Mouse (Mus musculus) myocyte (in vitro differentiated cells): ENCODE data around the gene Tbc1d10c. TPM values are rescaled to one million over a fixed set of nuclear protein-coding genes. Genes with fewer than 3 reads are reported as not detected.

Experiments used
- H3K27me3 ChIP-seq: one replicate; pipeline ENCODE4 v1.6.1; 2011; ENCODE audit not compliant: control insufficient read depth, insufficient read depth, insufficient read length
- H3K36me3 ChIP-seq: one replicate; pipeline ENCODE4 v1.6.1; 2011; ENCODE audit not compliant: control insufficient read depth, insufficient read depth
- H3K4me2 ChIP-seq: one replicate; pipeline ENCODE4 v1.6.1; 2011; ENCODE audit warnings: low read depth, control low read depth
- H3K4me3 ChIP-seq: one replicate; pipeline ENCODE4 v1.5.1; 2011; ENCODE audit warnings: mild to moderate bottlenecking, control low read depth, moderate library complexity
- H3K79me2 ChIP-seq: one replicate; pipeline ENCODE4 v1.6.1; 2011; ENCODE audit not compliant: control insufficient read depth, insufficient read depth
- H3ac ChIP-seq: one replicate; pipeline ENCODE4 v1.6.1; 2011; ENCODE audit not compliant: control insufficient read depth, insufficient read length
- CEBPB ChIP-seq: IDR thresholded peaks from 2 replicates; pipeline ENCODE4 v1.6.1; 2011; ENCODE audit warnings: mild to moderate bottlenecking, moderate library complexity; ENCODE audit not compliant: poor library complexity, insufficient read depth, severe bottlenecking
- E2F4 ChIP-seq: IDR thresholded peaks from one replicate; pipeline ENCODE4 v1.6.1; 2011; ENCODE audit warnings: mild to moderate bottlenecking, control low read depth, moderate library complexity; ENCODE audit not compliant: insufficient read depth
- MAX ChIP-seq: IDR thresholded peaks from one replicate; pipeline ENCODE4 v1.6.1; 2011; ENCODE audit warnings: low read depth, mild to moderate bottlenecking, control low read depth
- MYOD1 ChIP-seq, 3 experiments: IDR thresholded peaks; one replicate each; pipeline ENCODE4 v1.6.1; 2011; ENCODE audit warnings: control low read depth in 2 of 3, low read depth in 2 of 3, mild to moderate bottlenecking in 2 of 3, moderate library complexity in 1 of 3; ENCODE audit not compliant: insufficient read length in 2 of 3, control insufficient read depth in 1 of 3
- MYOG ChIP-seq, 3 experiments: IDR thresholded peaks; one replicate each; pipeline ENCODE4 v1.6.1; 2011; ENCODE audit warnings: control low read depth in 2 of 3, low read depth in 2 of 3, mild to moderate bottlenecking in 2 of 3; ENCODE audit not compliant: insufficient read length in 2 of 3, control insufficient read depth in 1 of 3, insufficient read depth in 1 of 3
- POLR2A ChIP-seq: IDR thresholded peaks from one replicate; pipeline ENCODE4 v1.6.1; 2011; ENCODE audit warnings: low read depth, mild to moderate bottlenecking, control low read depth, moderate library complexity; ENCODE audit not compliant: insufficient read length
- POLR2AphosphoS2 ChIP-seq: IDR thresholded peaks from one replicate; pipeline ENCODE4 v1.6.1; 2011; ENCODE audit warnings: low read depth, control low read depth; ENCODE audit not compliant: insufficient read length
- REST ChIP-seq: IDR thresholded peaks from one replicate; pipeline ENCODE4 v1.6.1; 2011; ENCODE audit warnings: mild to moderate bottlenecking, control low read depth, moderate library complexity; ENCODE audit not compliant: insufficient read depth, insufficient read length
- SRF ChIP-seq: IDR thresholded peaks from one replicate; pipeline ENCODE4 v1.6.1; 2011; ENCODE audit warnings: low read depth; ENCODE audit not compliant: control insufficient read depth, insufficient read length
- TCF12 ChIP-seq: IDR thresholded peaks from one replicate; pipeline ENCODE4 v1.6.1; 2011; ENCODE audit warnings: mild to moderate bottlenecking, control low read depth; ENCODE audit not compliant: poor library complexity, insufficient read depth, severe bottlenecking
- TCF3 ChIP-seq: IDR thresholded peaks from one replicate; pipeline ENCODE4 v1.6.1; 2011; ENCODE audit warnings: low read depth, control low read depth; ENCODE audit not compliant: insufficient read length
- USF1 ChIP-seq: IDR thresholded peaks from one replicate; pipeline ENCODE4 v1.6.1; 2011; ENCODE audit warnings: low read depth, mild to moderate bottlenecking, control low read depth, moderate library complexity
- polyA plus RNA-seq: library from polyadenylated mRNA; unstranded; fragments of >200 nt; fragmentation: generic; extraction: Trizol; gene quantifications from one replicate; pipeline ENCODE4 v1.2.1, GENCODE M21; 2012; ENCODE audit warnings: missing spikeins

Tbc1d10c gene
- polyA plus RNA-seq, 1 experiment = 0.67 TPM

DNA sequence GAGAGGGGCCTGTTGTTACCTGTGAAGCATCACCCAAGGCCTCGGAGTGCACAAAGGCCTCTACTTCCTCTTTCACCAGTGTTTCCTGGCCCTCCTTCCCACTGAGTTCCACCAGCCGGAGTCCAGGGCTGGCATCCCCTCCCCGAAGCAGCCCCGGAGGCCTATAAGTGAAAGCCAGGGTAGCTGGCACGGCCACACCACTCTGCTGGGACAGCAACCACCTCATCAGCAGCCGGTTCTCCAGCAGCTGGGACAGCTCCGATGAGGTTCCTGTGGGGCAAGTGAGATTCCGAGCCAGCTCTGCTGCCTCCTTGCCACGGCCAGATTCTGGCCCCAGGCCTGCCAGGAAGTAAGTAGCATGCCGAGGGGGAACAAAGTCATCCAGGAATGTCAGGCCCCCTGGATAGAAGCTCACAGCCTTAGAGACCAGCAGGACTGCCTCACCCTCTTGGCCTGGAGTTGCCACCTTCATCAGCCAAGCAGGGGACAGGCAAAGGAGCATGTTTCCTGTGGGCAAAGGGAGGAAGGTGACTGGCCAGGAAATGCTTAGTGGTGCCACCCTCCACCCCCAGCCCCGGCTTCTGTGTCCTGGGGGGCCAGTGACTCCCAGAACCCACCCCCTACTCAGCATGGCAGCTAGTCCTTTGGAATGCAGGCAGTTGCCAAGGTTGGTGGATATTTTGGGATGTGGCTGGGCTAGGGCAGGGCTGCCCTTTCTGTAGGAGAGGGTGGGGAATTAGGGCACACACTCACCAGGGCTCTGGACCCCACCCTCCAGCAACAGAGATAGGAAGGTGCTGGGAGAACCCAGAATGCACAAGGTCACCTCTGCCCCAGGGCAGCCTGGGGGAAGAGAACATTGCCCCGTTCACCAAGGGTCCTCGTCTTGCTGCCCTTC is 19.4 kb downstream of the Tbc1d10c start:
- peak overlapping the region; percentile 56 for H3K4me2 ChIP-seq
- no peak overlapping the region for H3K4me3 ChIP-seq
- H3K36me3 ChIP-seq = no peaks in the 10 kb centered on the region
- no peak overlapping the region for H3ac ChIP-seq
- TF ChIP-seq SRF = no peak
- TF ChIP-seq MYOG (IDR thresholded peaks at IDR 0.05; ENCODE audit: control insufficient read depth in 1 of 3, insufficient read depth in 1 of 3, insufficient read length in 2 of 3, low read depth in 2 of 3) = peak in 1 of 3 experiments; percentile 71
- no peak for TF ChIP-seq TCF3
- TF ChIP-seq CEBPB = no peak
- TF ChIP-seq POLR2AphosphoS2 = peak; percentile 44
- TF ChIP-seq POLR2A = peak; percentile 27
- TF ChIP-seq MAX = no peak
- no peak for TF ChIP-seq TCF12
- peak in 1 of 3 experiments; percentile 51 for TF ChIP-seq MYOD1 (IDR thresholded peaks at IDR 0.05; ENCODE audit: control insufficient read depth in 1 of 3, insufficient read length in 2 of 3, low read depth in 2 of 3)
- TF ChIP-seq E2F4 = no peak
- no peak for TF ChIP-seq REST
- no peak for TF ChIP-seq USF1
- H3K79me2 ChIP-seq = no peaks in the 10 kb centered on the region
- H3K27me3 ChIP-seq = no peaks in the 10 kb centered on the region

DNA sequence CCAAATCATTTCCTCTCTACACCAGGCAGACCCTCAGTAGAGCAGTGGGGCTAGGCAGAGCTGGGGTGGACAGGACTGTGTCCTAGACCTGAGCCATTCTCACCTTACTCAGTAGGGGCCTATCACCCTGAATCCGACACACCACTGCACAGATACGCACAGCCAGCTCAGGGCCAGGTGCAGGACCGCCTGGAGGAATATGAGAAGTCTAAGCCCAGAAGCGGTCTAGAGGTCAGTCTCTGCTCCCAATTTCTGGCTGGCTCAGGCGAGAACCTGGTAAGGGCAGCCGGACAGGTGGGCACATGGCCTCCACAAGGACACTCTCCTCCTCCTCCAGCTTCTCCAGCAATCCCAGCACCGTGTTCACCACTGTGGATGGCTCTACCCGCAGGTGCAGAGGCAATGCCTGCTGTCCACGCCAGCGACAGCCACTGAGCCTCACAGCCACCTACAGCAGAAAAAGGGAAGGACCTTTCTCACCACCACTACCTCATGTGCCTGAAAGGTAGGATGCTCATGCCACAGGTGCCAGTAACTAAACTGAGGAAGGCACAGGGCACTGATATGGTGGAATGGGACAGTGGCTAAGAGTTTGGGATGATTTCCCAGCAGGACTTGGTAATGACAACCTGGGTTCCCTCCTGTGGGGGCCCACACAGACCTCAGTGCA is 20.2 kb downstream of the Tbc1d10c start:
- Histone ChIP-seq H3K79me2 (no peaks in the 10 kb centered on the region), H3K4me3 (no peak overlapping the region), H3K27me3 (no peaks in the 10 kb centered on the region), H3ac (no peak overlapping the region), H3K4me2 (peak overlapping the region; percentile 56), H3K36me3 (no peaks in the 10 kb centered on the region)
- TF ChIP-seq MYOD1 (IDR thresholded peaks at IDR 0.05; ENCODE audit: control insufficient read depth in 1 of 3, insufficient read length in 2 of 3, low read depth in 2 of 3) = peak in 1 of 3 experiments; percentile 17
- TF ChIP-seq USF1 = no peak
- peak; percentile 6 for TF ChIP-seq POLR2A

- H3K36me3 ChIP-seq = no peaks in the 10 kb centered on the region
- peak overlapping the region; percentile 27 for H3ac ChIP-seq
- TF ChIP-seq MYOD1 (IDR thresholded peaks at IDR 0.05; ENCODE audit: control insufficient read depth in 1 of 3, insufficient read length in 2 of 3, low read depth in 2 of 3) (peak in 1 of 3 experiments; percentile 19), E2F4 (no peak), POLR2AphosphoS2 (no peak)
- no peaks in the 10 kb centered on the region for H3K79me2 ChIP-seq
- H3K4me3 ChIP-seq = peak overlapping the region; percentile 27
- peak overlapping the region; percentile 92 for H3K4me2 ChIP-seq
- no peaks in the 10 kb centered on the region for H3K27me3 ChIP-seq
Observed at GRCm38 (mm10) chr19:4169810-4170209, 21.3 kb downstream of the Tbc1d10c start.

- H3K4me2 ChIP-seq = peak overlapping the region; percentile 92
- H3K4me3 ChIP-seq = peak overlapping the region; percentile 27
- no peaks in the 10 kb centered on the region for H3K27me3 ChIP-seq
- TF ChIP-seq CEBPB = no peak
- TF ChIP-seq MYOG (IDR thresholded peaks at IDR 0.05; ENCODE audit: control insufficient read depth in 1 of 3, insufficient read depth in 1 of 3, insufficient read length in 2 of 3, low read depth in 2 of 3) = peak; percentile 39 to 87 (median 71)
- TF ChIP-seq POLR2AphosphoS2 = peak; percentile 96
- TF ChIP-seq MYOD1 (IDR thresholded peaks at IDR 0.05; ENCODE audit: control insufficient read depth in 1 of 3, insufficient read length in 2 of 3, low read depth in 2 of 3) = peak in 2 of 3 experiments; percentile 57 to 85
- TF ChIP-seq POLR2A = peak; percentile 86
- no peaks in the 10 kb centered on the region for H3K79me2 ChIP-seq
- H3K36me3 ChIP-seq = no peaks in the 10 kb centered on the region
- peak overlapping the region; percentile 27 for H3ac ChIP-seq
Observed at GRCm38 (mm10) chr19:4169378-4169784, 21.7 kb downstream of the Tbc1d10c start.

GRCm38 (mm10) chr19:4166678-4167476 is 24.2 kb downstream of the Tbc1d10c start:
- Histone ChIP-seq H3K27me3 (no peaks in the 10 kb centered on the region), H3K4me3 (no peak overlapping the region), H3K4me2 (no peak overlapping the region), H3K36me3 (no peaks in the 10 kb centered on the region), H3K79me2 (peaks cover 11% of the 10 kb centered on the region), H3ac (no peak overlapping the region)
- TF ChIP-seq POLR2AphosphoS2 (no peak), CEBPB (no peak), TCF12 (no peak), REST (no peak), MYOD1 (IDR thresholded peaks at IDR 0.05; ENCODE audit: control insufficient read depth in 1 of 3, insufficient read length in 2 of 3, low read depth in 2 of 3) (no peak), MYOG (IDR thresholded peaks at IDR 0.05; ENCODE audit: control insufficient read depth in 1 of 3, insufficient read depth in 1 of 3, insufficient read length in 2 of 3, low read depth in 2 of 3) (no peak), MAX (no peak), POLR2A (no peak), SRF (no peak), USF1 (no peak), E2F4 (no peak), TCF3 (no peak)
